Mouse (Mus musculus): ENCODE results near the gene Zbtb24. TPM values are rescaled to one million over a fixed set of nuclear protein-coding genes. Genes with fewer than 3 reads are reported as not detected.
"Not testable (repeated sequence)": the region's sequence is repeated elsewhere in the genome, so short reads cannot be mapped to it uniquely, and the experiment has no call there.

Gene Zbtb24
- 1 to 10 TPM; 8.6 to 8.9 TPM for total RNA-seq (2021)

DNA sequence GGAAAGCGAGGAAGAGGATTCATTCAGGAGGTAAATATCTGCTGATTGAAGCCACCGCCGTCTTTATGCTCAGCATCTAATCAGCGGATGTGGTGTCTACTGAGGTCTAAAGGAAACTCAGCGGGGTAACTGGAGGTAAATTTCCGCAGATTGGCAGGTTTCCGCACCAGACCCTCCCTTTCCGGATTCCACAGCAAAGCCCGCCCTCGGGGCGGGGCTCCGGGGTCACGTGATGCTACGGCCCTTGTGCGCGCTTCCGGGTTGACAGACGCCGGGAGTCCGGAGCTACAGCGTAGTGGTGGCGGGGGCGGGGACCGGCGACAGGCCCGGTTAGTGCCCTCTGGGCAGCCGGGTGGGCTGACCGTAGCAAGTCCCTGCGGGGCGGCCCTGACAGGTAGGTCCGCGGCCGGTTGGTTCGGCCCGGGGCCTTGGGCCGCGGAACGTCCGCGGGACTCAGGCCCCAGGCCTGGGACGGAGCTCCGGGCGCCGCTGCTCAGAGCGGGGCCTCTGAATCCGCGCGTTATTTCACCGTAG, at the start of gene Zbtb24:
Gene Zbtb24 (plus strand): TSS at position 247 of the 534 bp plus-strand sequence.
- DNase-seq = peak; percentile 94
- intact Hi-C loops (cut with DNase I) = loop anchor here (10.0 kb wide), 1 partner anchor 145 kb away; the partner anchor contains the start of genes Ak9 and Fig4

DNA sequence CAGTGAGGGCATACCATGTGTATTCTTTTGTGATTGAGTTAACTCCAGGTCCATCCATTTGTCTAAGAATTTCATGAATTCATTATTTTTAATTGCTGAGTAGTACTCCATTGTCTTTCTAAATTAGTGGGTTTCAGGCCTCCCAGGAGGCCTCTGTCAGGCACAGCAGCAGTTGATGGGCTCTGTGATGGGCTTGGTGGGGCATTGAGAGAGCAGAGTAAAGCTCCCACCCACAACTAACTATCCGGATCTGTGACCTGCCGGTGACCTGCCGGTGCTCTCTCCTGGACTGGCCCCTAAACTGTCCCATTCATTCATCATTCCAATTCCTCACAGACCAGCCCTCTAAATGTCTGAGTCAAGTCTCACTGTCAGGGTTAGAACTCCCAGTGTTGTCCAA, 49.1 kb upstream of the Zbtb24 start:
- no peak for DNase-seq
- intact Hi-C loops (cut with DNase I) = loop anchor here (10.0 kb wide), 1 partner anchor 396 kb away; no protein-coding TSS in a partner anchor

DNA sequence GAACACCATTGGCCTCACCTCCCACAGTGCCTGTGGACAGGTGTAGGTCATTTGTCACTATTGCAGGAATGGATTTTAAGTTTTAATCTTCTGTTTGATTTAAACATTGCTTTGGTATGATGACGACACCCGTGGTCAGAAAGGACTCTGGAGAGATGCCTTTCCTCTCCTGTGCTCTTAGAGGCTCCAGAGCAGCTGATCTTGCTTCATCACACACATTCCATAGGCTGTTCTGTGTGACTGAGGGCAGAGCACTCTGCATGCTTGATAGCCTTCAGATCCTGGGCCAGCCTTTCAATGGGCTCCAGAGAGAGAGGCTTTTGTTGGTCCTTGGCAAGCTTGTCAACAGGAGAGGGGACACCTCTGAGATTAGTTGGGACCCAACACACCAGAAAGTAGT, 46.8 kb upstream of the Zbtb24 start:
- intact Hi-C loops (cut with DNase I) = loop anchor here (10.0 kb wide), 1 partner anchor 399 kb away; no protein-coding TSS in a partner anchor

DNA sequence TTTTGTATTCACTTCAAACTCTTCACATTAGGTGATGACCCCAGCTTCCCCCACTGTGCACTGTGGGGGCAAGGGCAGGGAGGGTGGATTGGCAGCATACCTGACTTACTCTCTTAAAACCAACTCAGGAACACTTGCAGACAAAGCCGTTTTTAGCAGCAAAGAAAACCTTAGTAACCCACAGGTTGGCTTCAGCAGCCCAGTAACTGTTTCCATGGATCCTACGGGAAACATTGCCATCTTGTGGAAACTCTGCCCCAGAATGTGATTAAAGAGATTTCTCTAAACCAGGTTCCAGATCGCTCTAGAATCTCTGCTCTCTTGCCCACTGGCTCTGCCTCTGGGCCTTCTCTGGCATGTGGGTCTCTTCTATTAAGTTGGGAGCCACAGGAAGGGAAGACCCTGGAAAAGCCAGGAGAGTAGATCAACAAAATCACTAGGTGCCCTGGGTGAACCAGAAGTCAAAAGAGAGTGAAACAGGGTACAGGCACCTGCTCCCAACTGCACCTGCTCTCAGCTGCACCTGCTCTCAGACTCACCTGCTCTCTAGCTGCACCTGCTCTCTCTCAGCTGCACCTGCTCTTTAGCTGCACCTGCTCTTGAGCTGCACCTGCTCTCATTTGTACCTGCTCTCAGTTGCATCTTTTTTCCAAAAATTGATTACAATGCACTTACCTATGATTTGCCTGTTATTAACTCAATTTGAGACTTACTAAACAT, 46.1 kb upstream of the Zbtb24 start:
- DNase-seq = no peak

More for the DNA sequence above, 46.8 kb upstream of the Zbtb24 start:
- DNase-seq = no peak

DNA sequence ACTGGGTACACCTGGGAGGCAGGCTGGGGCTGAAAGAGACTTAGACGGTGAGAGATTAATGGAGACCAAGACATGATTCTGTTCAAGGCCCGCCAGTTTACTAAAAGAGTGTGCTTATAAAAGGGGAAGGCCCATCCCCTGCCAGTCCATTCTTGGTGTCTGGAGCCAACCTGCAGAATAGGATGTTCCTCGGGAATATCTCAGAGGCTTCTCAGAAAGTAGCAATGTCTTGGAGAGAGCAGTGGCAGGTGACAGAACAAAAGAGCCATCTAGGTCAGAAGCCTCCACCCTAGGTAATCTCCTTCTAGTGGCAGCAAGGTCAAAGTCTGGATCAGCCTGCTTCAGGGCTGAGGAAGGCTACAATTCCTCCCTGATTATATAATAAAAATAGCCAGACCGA, 40.0 kb upstream of the Zbtb24 start:
- DNase-seq; intact Hi-C loops (cut with DNase I): not testable (repeated sequence)

More for the DNA sequence above, 46.1 kb upstream of the Zbtb24 start:
- intact Hi-C loops (cut with DNase I) = loop anchor here (10.0 kb wide), 1 partner anchor 399 kb away; no protein-coding TSS in a partner anchor

DNA sequence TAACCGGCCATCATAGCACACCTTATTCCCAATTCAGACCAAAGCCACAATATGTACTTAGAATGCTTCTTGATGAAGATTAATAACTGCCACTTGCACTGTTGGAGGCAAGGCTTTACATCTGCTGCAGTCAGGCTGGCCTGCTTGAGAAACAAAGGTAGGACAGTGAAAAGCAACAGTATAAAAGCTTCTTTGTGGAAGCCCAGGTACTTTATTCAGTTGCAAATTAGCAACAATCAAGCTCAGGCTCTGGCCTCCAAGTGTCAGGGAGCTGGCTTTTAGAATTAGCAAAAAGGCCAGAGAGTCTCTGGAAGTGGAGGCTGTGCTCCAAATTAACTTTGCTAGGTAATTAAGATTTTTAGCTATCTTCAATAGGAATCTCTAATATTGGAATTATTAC, 39.4 kb upstream of the Zbtb24 start:
- intact Hi-C loops (cut with DNase I); DNase-seq: not testable (repeated sequence)

DNA sequence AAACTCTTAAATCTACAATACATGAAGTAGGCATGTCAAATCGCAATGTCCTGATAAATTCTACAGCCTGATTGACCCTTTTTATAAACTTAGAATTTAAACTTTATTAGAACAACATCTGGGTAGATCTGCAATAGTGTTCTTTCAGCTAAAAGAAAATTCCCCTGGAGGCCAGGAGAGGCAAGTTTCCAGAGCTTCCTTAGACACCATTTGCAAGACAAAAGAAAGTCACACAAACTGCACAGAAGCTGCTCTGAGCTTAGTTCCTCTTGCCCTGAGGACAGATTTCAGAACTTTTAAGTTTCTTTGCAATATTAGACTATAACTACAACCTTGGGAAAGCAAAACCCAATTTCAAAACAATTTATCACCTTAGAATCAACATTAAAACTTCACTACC, 36.7 kb upstream of the Zbtb24 start:
- intact Hi-C loops (cut with DNase I); DNase-seq: not testable (repeated sequence)

DNA sequence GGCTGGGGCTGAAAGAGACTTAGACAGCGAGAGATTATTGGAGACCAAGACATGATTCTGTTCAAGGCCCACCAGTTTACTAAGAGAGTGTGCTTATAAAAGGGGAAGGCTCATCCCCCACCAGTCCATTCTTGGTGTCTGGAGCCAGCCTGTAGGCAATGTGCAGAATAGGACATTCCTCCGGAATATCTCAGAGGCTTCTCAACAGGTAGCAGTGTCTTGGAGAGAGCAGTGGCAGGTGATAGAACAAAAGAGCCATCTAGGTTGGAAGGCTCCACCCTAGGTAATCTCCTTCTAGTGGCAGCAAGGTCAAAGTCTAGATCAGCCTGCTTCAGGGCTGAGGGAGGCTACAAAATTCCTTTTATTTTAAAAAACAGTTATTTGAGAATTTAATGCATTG, 34.8 kb upstream of the Zbtb24 start:
- intact Hi-C loops (cut with DNase I) = not testable (repeated sequence)

DNA sequence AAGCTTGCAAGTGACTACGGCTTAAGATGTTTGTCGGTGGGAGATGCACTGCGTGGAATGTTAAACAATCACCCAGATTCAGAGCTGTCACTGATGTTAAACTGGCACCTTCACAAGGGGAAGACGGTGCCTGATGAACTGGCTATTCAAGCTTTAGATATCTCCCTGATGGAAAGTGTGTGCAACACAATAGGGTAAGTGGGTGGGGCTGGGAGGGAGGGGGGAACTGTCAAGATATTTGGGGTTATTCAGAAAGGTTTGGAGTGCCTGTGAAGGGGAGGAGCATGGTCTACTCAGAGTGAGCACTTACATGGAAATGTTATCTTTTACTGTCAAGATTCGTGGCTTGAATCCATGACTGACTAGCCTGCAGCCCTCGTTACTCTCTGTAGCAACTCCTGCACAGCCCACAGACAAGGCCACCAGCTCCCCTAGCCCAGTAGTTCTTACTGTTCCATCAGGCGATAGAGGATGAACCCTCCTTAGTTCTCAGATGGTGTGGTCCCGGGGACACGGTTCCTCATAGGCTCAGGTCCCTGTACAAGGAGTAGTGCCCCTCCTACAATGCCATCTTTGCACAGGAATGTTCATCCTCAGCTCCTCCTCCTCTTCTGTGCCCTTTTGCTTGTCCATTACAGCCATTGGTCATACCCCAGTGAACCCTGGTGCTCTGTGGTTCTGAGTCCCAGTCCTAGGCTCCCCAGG, 29.5 kb upstream of the Zbtb24 start:
- no peak for DNase-seq

More for the DNA sequence above, 34.8 kb upstream of the Zbtb24 start:
- not testable (repeated sequence) for DNase-seq

DNA sequence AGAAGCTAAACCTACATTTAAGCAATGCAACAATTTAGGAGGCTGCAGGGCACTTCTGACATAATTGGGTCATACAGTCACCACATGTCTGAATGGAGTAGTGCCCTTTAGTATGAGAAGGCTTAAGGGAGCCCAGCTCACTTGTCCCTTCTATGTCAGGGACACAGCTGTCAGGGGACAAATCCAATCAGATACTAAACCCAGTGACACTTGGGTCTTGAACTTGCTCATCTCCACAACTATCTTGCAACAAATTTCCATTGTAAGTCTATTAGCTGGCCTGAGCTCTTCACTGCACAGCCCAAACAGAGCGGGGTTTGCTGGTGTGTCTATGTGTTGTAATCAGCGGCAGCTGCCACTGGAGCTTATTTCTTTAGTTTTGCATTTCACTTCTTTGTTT, 26.5 kb upstream of the Zbtb24 start:
- no peak for DNase-seq
- intact Hi-C loops (cut with DNase I) = no loop called here

More for the DNA sequence above, 29.5 kb upstream of the Zbtb24 start:
- intact Hi-C loops (cut with DNase I) = no loop called here

DNA sequence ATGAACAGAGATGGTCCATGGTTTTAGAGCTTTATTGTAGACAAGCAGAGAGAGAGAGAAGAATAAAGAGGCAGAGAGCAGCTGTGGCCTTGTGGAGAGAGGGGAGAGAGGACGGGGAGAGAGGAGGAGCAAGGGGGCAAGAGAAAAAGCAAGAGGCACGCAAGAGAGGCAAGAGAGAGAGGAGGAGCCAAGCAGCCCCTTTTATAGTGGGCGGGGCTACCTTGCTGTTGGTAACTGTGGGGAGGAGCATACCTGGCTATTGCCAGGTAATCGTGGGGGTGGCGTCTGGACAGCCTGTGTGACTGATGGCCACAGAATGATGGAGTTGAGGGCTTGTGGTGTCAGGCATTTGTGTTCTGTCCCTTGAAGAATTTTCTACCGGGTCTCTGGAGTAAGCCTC, 23.8 kb upstream of the Zbtb24 start:
- intact Hi-C loops (cut with DNase I) = no loop called here
- no peak for DNase-seq

DNA sequence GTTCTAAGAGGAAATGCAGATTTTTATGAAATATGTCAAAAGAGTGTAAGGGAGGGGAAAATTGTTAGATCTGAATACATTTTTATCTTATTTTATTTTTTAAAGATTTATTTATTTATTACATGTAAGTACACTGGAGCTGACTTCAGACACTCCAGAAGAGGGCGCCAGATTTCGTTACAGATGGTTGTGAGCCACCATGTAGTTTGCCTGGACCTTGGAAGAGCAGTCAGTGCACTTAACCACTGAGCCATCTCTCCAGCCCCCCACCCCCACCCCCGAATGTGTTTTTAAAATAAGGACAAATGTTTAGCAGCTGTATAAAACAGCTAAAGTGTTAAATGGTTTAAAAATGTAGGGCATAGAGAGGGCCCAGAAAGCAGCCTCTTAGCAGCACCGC, 15.6 kb upstream of the Zbtb24 start:
- peak; percentile 57 to 66 for DNase-seq
- intact Hi-C loops (cut with DNase I) = loop anchor here (10.0 kb wide), 2 partner anchors 70 to 250 kb away; no protein-coding TSS in a partner anchor

DNA sequence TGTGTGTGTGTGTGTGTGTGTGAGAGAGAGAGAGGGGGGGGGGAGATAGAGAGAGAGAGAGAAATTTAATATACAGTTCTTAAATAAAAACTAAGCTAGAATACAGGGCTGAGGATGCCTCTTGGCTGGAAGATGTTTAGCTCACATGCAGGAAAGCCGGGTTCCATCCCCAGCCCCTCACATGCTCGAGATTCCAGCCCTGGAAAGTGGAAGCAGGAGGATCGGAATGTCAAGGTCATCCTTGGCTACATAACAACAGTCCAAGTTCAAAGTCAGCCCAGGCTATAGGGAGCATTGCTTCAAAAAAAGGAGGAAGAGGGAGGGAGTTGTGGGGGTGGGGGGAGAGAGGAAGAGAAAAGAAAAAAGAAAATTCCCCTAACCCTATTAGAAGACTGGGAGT, 15.0 kb upstream of the Zbtb24 start:
- intact Hi-C loops (cut with DNase I) = loop anchor here (10.0 kb wide), 2 partner anchors 70 to 250 kb away; no protein-coding TSS in a partner anchor
- no peak for DNase-seq

DNA sequence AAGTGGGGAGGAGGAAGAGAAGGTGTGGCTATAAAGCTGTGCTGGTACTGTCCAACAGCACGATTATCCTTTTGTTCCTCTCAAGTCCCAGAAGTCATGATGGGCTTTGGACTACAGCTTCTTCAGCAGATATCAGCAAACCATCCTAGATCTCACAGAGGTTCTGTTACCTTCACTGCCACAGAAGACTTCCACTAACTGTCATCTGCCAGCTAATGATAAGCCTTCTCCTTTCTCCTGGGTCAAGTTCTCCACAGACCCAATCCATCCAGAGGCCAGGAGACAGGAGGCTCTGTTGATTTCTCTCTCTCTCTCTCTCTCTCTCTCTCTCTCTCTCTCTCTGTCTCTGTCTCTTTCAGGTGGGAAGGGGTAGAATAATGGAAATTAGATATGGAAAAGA, 2.0 kb upstream of the Zbtb24 start:
- intact Hi-C loops (cut with DNase I) = no loop called here
- no peak for DNase-seq

DNA sequence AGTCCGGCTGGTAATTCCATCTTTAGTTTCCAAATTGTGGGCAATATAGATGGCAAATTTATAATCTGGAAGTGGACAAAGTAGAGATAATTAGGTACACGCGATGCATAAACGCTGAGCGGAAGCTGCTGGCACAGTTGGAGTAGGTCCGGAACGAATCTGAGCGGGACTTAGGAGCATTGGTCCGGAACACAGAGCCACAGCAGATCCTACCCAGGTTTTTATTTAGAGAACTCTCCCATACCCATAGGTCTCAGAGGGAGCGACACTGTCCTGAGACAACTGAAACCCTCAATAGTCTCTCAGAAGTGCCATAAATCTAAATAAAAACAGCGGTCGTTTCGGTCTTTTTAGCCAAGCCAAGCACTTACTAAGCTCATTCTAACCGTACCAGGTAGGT, 499 bp upstream of the Zbtb24 start:
- intact Hi-C loops (cut with DNase I) = loop anchor here (10.0 kb wide), 1 partner anchor 145 kb away; the partner anchor contains the start of genes Ak9 and Fig4
- DNase-seq = peak in 1 of 2 experiments; percentile 19

DNA sequence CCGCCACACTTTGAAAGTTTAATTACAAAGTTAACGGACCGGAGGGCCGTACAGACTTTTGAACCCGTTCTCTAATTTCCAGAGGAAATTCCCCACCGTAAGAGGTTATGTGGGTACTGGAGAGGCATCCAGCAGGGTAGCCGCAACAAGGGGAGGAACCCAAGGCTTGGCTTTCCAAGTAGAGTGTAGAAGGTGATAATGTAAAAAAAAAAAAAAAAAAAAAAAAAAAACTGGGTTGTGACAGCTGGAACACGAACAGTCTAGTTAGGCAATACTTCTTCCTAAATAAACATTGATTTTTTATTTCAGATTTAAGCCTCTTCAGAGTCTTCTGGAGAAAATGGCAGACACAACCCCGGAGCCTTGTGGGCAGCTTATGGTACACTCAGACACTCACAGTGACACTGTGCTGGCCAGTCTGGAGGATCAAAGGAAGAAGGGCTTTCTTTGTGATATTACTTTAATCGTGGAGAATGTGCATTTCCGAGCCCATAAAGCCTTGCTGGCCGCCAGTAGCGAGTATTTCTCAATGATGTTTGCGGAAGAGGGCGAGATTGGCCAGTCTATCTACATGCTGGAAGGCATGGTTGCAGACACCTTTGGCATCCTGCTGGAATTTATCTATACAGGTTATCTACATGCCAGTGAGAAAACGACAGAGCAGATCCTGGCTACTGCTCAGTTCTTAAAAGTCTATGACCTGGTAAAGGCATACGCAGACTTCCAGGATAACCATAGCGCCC, 768 bp downstream of the Zbtb24 start:
- intact Hi-C loops (cut with DNase I) = loop anchor here (10.0 kb wide), 1 partner anchor 146 kb away; the partner anchor contains the start of genes Ak9 and Fig4
- DNase-seq = no peak

DNA sequence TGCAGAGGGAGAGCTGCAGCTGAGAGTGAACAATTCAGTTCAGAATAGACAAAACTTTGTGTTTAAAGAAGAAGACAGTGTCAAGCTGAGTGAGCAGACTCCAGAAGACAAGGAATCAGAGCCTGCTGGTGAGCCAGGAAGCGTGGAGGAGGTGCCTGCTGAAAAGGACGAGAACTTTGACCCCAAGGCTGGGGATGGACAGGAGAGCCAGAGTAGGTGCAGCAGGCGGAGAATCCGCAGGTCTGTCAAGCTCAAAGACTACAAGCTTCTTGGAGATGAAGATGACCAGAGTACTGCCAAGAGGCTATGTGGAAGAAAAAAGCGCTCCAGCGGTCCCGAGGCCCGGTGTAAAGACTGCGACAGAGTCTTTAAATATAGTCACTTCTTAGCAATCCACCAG, 1.5 kb downstream of the Zbtb24 start:
- intact Hi-C loops (cut with DNase I) = loop anchor here (10.0 kb wide), 1 partner anchor 147 kb away; the partner anchor contains the start of genes Ak9 and Fig4
- DNase-seq = no peak

DNA sequence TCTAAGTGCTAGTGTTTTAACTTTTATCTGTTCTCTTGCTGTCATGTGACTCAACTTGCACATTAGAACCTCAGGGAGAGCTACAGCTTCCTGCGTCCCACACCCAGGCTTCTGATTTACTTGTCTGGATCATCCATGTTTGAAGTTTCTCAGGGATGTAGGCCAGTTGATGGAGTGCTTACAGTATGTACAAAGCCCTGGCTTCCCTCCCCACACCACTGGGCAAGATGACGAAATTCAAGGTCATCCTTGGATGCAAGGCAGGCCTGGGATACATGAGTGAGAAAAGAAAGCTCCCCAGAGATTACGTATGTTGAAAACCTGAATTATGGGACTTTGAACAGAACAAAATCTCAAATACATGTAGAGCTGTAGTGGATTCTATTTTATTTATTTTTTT, 2.6 kb downstream of the Zbtb24 start:
- no peak for DNase-seq
- intact Hi-C loops (cut with DNase I) = loop anchor here (10.0 kb wide), 1 partner anchor 148 kb away; the partner anchor contains the start of genes Ak9 and Fig4

DNA sequence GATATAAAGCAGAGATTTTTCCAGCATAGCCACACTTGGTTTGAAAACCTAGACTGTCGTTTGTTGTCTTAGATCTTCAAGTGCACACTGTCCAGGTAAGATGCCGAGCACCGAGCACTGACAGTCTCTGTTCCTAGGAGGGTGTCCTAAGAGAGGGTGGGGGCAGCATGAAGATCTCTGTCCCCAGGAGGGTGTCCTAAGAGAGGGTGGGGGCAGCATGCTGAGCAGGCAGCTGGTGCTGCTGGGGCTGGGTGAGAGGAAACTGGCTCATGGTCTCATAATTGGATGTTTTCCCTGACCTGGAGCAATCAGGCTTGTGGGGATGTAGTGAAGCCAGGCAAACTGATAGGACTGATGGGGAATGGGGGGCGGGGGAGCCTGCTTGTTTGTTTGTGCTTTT, 9.8 kb downstream of the Zbtb24 start:
- no peak for DNase-seq
- intact Hi-C loops (cut with DNase I) = loop anchor here (10.0 kb wide), 1 partner anchor 155 kb away; the partner anchor contains the start of genes Ak9 and Fig4

DNA sequence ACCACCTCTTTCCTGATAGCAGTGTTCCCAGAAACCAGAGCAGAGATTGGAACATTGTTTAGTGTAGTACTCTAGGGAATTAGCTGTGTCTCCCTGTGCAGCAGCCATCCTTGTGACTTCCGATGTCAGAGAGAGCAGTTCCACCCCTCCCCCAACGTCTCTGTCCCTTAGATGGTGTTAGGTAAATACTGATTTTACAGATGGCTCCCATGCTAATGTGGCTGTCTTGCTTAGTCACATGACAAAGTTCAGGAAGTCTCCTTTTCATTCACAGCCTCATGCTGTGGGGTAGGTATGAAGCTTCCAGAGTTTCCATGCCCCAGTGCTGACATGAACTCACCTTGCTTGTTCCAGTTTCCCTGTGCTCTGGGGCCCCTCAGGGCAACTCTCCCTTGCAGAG, 10.3 kb downstream of the Zbtb24 start:
- DNase-seq = no peak
- intact Hi-C loops (cut with DNase I) = no loop called here
